In genomic region chr6:125348721-125349574, GRCm38 (mm10) we compare ENCODE assay signal across 8 mouse cellular contexts. TPM values are rescaled to one million over a fixed set of nuclear protein-coding genes. Genes with fewer than 3 reads are reported as not detected.
DNase-seq lines count a peak whose midpoint lies in the region; ATAC-seq and TF ChIP-seq lines count a peak whose summit lies in the region.

TSS of gene Tnfrsf1a (plus strand) at chr6:125349362.

- H3K4me3 ChIP-seq in lung, adult 2 months (replicated peaks; ENCODE audit: extremely low read depth, low read depth, low read length) = peak within 1 kb of the TSS; percentile 86
- peak within 1 kb of the TSS; percentile 89 for H3K4me3 ChIP-seq in bone marrow macrophage, adult 2 months (ENCODE audit: insufficient read depth, low read length)
- peak within 1 kb of the TSS; percentile 74 for H3K4me3 ChIP-seq in intestine, embryonic 14.5 days (ENCODE audit: low read depth, low read length)
- H3K4me3 ChIP-seq in midbrain, embryonic 11.5 days (ENCODE audit: low read depth, low read length) = peak within 1 kb of the TSS; percentile 49

- no peak for TF ChIP-seq CTCF in lung, adult 2 months (IDR thresholded peaks at IDR 0.05; ENCODE audit: insufficient read depth, low read length)
- TF ChIP-seq CTCF in bone marrow macrophage, adult 2 months (IDR thresholded peaks at IDR 0.05; ENCODE audit: low read depth, low read length) = no peak

- TF ChIP-seq POLR2A in lung, adult 2 months (IDR thresholded peaks at IDR 0.05; ENCODE audit: borderline replicate concordance, extremely low read depth, low read depth, low read length) = no peak
- TF ChIP-seq POLR2A in bone marrow macrophage, adult 2 months (IDR thresholded peaks at IDR 0.05; ENCODE audit: borderline replicate concordance, low read depth, low read length) = no peak

- 11% methylated on average over 22 of the region's 22 CpGs for WGBS in lung, adult 2 months
- WGBS in intestine, embryonic 14.5 days = 11% methylated on average over 22 of the region's 22 CpGs
- 5% methylated on average over 22 of the region's 22 CpGs for WGBS in midbrain, embryonic 11.5 days

- ATAC-seq in intestine, embryonic 14.5 days (replicated peaks; ENCODE audit: low FRiP score, low TSS enrichment, low read depth) = peak; percentile 21; the same call in 1 of the 2 replicates
- ATAC-seq in midbrain, embryonic 11.5 days (ENCODE audit: low FRiP score) = peak; percentile 28

- H3K36me3 ChIP-seq in intestine, embryonic 14.5 days (ENCODE audit: control insufficient read depth, insufficient read depth, low read length) = 0 out of 2 replicates have a peak, but pooled peaks cover 2% of the 10 kb centered on the region
- no peaks in the 10 kb centered on the region for H3K36me3 ChIP-seq in midbrain, embryonic 11.5 days (ENCODE audit: control insufficient read depth, insufficient read depth, low read length)

- DNase-seq in lung, adult 2 months = peak; percentile 45
- DNase-seq in lung, postnatal 25 days (ENCODE audit: low spot score) = no peak
- no peak for DNase-seq in gastrocnemius, postnatal 36 days
- no peak for DNase-seq in intestine, embryonic 14.5 days (ENCODE audit: low spot score)
- no peak for DNase-seq in midbrain, embryonic 11.5 days (ENCODE audit: low spot score, missing footprints)
- no peak for DNase-seq in natural killer cell, adult 2 months (ENCODE audit: low spot score in 2 of 2)
- no peak for DNase-seq in cerebellum, postnatal 36 days

- no peaks in the 10 kb centered on the region for H3K9me3 ChIP-seq in intestine, embryonic 14.5 days (ENCODE audit: control insufficient read depth, low read length)
- no peaks in the 10 kb centered on the region for H3K9me3 ChIP-seq in midbrain, embryonic 11.5 days (ENCODE audit: control insufficient read depth, low read length)

- no peaks in the 10 kb centered on the region for H3K27me3 ChIP-seq in intestine, embryonic 14.5 days (replicated peaks; ENCODE audit: control insufficient read depth, insufficient read depth, low read length)
- H3K27me3 ChIP-seq in midbrain, embryonic 11.5 days (ENCODE audit: control insufficient read depth, insufficient read depth, low read length) = no peaks in the 10 kb centered on the region; the same call in 1 of the 2 replicates

- peaks cover 43% of the 10 kb centered on the region for H3K4me1 ChIP-seq in lung, adult 2 months (ENCODE audit: control insufficient read depth, insufficient read depth, low read length)
- peaks cover 51% of the 10 kb centered on the region for H3K4me1 ChIP-seq in bone marrow macrophage, adult 2 months (ENCODE audit: control insufficient read depth, insufficient read depth, low read length)
- peaks cover 46% of the 10 kb centered on the region for H3K4me1 ChIP-seq in intestine, embryonic 14.5 days (replicated peaks; ENCODE audit: control insufficient read depth, insufficient read depth, low read length)
- H3K4me1 ChIP-seq in midbrain, embryonic 11.5 days (ENCODE audit: control insufficient read depth, insufficient read depth, low read length) = peaks cover 12% of the 10 kb centered on the region

- H3K27ac ChIP-seq in bone marrow macrophage, adult 2 months (ENCODE audit: insufficient read depth, low read depth, low read length) = peak within 1 kb of the TSS; percentile 86
- peak within 1 kb of the TSS; percentile 33 for H3K27ac ChIP-seq in intestine, embryonic 14.5 days (ENCODE audit: low read depth)
- H3K27ac ChIP-seq in midbrain, embryonic 11.5 days (ENCODE audit: low read depth, low read length) = no peak within 1 kb of the TSS

- H3K9ac ChIP-seq in intestine, embryonic 14.5 days (ENCODE audit: low read length) = peak within 1 kb of the TSS; percentile 56
- H3K9ac ChIP-seq in midbrain, embryonic 11.5 days (ENCODE audit: low read length) = peak within 1 kb of the TSS; percentile 74

- H3K4me2 ChIP-seq in intestine, embryonic 14.5 days (ENCODE audit: low read length) = peak within 1 kb of the TSS; percentile 56
- H3K4me2 ChIP-seq in midbrain, embryonic 11.5 days = peak within 1 kb of the TSS; percentile 89

- intact Hi-C loops in gastrocnemius, postnatal 36 days (cut with DNase I) = no loop called here

RNA-seq across cellular contexts. Expression of gene Tnfrsf1a, which starts in this region (rescaled TPM):
- polyA plus RNA-seq in lung, adult 2 months (2012; rRNA removed) = 186 and 200 TPM in 2 replicates
- polyA plus RNA-seq in bone marrow macrophage, adult 2 months (2012; ENCODE audit: insufficient read depth, insufficient read length, missing spikeins) = 145 and 152 TPM in 2 replicates
- 10 to 100 TPM; 21.9 to 28.7 TPM for total RNA-seq in gastrocnemius, postnatal 36 days (2021)
- 60.6 and 63.3 TPM in 2 replicates for polyA plus RNA-seq in intestine, embryonic 14.5 days (2014; fragmentation: Nextera tagmentation; extraction: Ambion mirVana)
- polyA plus RNA-seq in midbrain, embryonic 11.5 days (2014; fragmentation: Nextera tagmentation; extraction: Ambion mirVana) = 19.0 and 19.2 TPM in 2 replicates
